Mouse (Mus musculus) testis, postnatal 14 days (tissue): ENCODE measurements around the gene Arhgap19.

Source experiments
- DNase-seq: peaks from one replicate; pipeline ENCODE4 v3.0.0; 2021; ENCODE audit warnings: low spot score

Arhgap19 gene

GRCm38 (mm10) chr19:41738429-41738805 lies 63.4 kb downstream of the Arhgap19 start:
- no peak for DNase-seq

GRCm38 (mm10) chr19:41737657-41738428 lies 64.0 kb downstream of the Arhgap19 start:
- DNase-seq, result no peak

- no peak for DNase-seq
Observed at GRCm38 (mm10) chr19:41734685-41735084, 67.2 kb downstream of the Arhgap19 start.

GRCm38 (mm10) chr19:41725491-41725890 lies 76.4 kb downstream of the Arhgap19 start:
- DNase-seq, result no peak

- no peak for DNase-seq
Observed at GRCm38 (mm10) chr19:41724831-41725470, 76.9 kb downstream of the Arhgap19 start.

- DNase-seq, result no peak
Observed at GRCm38 (mm10) chr19:41723337-41723736, 78.5 kb downstream of the Arhgap19 start.

- DNase-seq, result no peak
Observed at GRCm38 (mm10) chr19:41719436-41719835, 82.4 kb downstream of the Arhgap19 start.
